Mouse (Mus musculus): ENCODE results near the gene Ifnlr1.

GRCm38 (mm10) chr4:135709621-135710020, 23.5 kb downstream of the Ifnlr1 start:
- TF ChIP-seq USF1 (IDR thresholded peaks at IDR 0.05; ENCODE audit: low read depth) (no peak), CTCF (IDR thresholded peaks at IDR 0.05; ENCODE audit: control insufficient read depth, insufficient read depth, insufficient read length) (no peak), CEBPB (IDR thresholded peaks at IDR 0.05; ENCODE audit: low read depth) (no peak), MYOD1 (IDR thresholded peaks at IDR 0.05; ENCODE audit: control insufficient read depth, insufficient read length, low read depth) (no peak), MAX (IDR thresholded peaks at IDR 0.05) (no peak)

All from C2C12 (cell line).